Mouse (Mus musculus): ENCODE measurements at regions not wholly inside any gene's neighbourhood (a gene's known extent, or its start where the extent isn't known, plus 50 kb on each side); places are given as distances from the start of the nearest gene placed in this dataset.

DNA sequence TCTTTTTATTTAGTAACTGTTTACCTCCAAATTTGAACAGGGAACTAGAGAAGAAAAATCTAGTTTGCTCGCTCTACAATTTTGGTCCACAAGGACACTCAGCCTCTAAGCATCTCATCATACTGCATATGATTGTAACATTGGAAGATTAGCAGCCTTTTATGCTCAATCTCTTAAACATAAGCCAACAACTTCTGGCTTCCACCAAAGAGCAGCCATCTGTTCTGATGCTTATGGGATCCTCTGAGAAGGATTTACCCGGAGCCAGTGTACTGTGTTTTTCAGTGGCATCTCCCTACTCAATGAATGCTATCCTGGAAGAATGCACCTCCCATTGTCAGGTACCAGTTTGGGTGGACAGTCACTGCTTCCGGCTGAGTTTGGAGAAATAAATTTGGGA is 267.0 kb upstream of the Tmem132c start:
- DNase-seq: no peak

DNA sequence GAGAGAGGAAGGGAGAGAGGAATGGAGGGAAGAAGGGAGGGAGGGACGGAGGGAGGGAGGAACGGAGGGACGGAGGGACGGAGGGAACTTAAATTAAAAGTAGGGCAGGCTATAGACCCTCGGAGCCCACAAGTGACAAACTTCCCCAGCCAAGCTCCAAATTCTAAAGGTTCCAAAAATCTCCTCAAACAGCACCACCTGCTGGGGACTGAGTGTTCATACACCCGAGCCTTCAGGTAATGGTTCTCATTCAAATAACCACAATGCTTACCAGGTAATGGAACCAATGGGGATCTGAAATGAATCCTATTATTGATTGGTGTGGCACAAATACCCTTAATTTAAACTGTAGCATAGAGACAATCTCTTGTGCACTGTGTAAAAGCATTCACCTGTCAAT is 246.0 kb upstream of the Tmem132c start:
- DNase-seq: peak in 1 of 2 experiments; percentile 7

DNA sequence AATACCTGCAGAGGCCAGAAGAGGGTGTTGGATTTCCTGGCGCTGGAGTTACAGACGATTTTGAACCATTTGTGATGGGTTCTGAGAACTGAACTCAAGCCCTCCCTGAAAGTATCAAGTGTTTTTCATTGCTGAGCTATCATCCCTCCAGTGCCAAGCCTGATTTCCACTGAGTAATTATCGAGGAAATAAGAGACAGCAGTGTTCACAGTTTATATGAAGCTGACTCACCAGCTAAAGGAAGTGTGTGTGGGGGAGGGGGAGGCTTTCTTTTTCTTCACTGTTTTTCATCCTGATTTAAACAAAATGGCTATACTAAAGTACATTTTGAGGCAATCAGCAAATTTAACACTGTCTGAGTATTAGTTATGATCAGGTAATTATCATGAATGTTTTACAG is 227.4 kb upstream of the Tmem132c start:
- DNase-seq: no peak

DNA sequence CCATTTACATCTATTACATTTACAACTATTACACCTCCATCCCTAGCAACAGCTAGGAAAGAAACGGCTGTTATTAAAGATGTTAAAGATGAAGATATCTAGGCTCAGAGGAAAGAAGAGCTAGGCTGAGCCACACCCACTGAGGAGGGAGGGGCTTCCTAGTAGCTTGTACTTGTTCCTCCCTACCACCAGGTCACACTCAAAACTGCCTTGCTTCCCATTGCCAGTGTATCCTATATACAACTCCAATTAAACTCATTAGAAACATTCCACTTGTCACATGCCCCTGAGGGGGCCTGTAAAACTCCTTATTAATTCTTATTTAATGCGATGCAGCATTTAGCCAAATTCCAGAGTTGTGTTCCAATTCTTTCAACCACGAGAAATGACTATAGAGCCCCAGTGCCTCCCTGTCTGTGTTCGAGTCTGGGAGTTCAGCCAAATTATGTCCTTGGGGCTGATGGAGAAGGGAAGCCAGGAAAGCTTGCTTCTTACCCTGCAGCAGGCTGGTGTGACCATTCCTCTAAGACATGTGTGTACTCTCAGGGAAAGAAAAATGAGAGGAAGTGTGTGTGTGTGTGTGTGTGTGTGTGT is 225.0 kb upstream of the Tmem132c start:
- no peak for DNase-seq

DNA sequence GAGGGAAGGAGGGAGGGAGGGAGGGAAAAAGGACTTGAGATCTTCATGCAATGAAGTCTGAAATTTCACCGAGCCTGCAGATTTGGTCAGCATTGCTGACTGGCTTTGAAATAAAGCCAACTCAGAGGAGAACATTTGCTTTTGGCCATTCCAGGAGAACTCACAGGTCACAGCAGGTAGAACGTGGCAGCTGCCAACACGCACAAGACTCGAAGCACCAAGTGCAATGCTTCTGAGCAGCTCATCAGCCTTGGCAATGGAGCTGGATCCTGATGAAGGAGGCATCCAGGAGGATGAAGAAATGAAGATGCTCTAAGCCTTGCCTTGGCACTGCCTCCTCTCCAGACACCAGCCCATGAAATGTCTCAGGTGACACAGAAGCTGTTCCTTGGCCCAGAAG is 223.6 kb upstream of the Tmem132c start:
- no peak for DNase-seq

DNA sequence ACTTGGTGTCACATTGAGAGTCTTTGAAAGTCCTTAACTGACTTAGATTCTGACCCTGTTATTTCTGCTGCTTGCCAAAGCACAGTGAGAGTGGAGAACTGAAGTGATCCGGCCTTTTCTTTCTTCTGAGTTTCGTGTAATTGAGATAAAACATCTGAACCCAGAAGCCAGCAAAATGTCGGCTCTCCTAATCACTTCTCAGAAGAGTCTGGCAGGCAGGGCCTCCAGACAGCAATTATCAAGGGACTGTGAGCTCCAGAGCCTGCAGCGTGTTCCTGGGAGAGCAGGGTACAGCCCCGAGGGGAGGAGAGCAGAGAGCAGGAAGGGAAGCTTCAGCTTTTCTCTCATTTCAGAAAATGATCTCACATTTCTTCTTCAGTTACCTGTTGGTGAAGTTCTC is 205.1 kb upstream of the Tmem132c start:
- no peak for DNase-seq

DNA sequence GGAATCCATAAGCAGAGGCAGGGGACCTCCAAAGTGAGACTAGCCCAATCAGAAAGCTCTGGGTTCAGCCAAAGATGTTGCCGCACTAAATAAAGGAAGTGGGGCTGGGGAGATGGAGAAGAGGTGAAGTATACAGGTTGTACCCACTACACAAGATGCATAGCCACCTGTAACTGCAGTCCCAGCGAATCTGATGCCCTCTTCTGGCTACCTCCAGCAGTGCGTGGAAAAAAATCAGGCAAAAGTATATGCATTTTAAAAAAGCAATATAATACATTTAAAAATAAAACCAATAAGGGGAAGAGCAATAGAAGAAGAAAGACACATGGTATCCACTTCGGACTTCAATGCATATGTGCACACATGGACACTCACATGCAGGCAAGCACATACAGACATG is 183.8 kb upstream of the Tmem132c start:
- no peak for DNase-seq

DNA sequence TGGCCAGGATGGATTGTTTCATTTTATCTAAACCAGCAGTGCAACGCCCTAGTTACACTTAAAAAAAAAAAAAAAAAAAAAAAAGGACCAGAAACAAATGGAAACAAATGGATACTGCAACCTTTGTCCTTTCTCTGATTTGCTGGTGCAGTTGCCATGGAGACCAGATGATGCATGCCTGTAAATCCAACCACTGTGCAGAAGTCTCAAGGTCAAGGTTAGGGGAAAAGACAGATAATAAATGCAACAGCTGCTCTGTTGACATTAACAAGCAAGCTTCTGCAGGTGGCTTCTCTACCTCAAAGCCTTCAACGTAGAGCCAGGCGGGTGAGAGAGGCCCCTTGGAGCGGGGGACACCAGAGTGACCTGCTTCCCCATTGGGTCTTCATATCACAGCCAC is 167.3 kb upstream of the Tmem132c start:
- DNase-seq: no peak
